Mouse (Mus musculus): ENCODE data around the gene Parp14. TPM values are rescaled to one million over a fixed set of nuclear protein-coding genes. Genes with fewer than 3 reads are reported as not detected.

Gene Parp14
- total and polyA plus RNA-seq, 3 experiments: 2.1 to 6.1 (median 5.5) TPM

GRCm38 (mm10) chr16:35907432-35908201 lies 36.3 kb upstream of the Parp14 start:
- DNase-seq (ENCODE audit: low spot score): no peak
- Histone ChIP-seq H3K27me3 (ENCODE audit: insufficient read depth, low read length) (no peaks in the 10 kb centered on the region), H3K4me1 (ENCODE audit: insufficient read depth, low read depth, low read length) (peaks cover 57% of the 10 kb centered on the region), H3K9me3 (replicated peaks) (peaks cover 11% of the 10 kb centered on the region), H3K4me3 (ENCODE audit: low read depth, low read length) (no peak overlapping the region), H3K36me3 (replicated peaks) (no peaks in the 10 kb centered on the region)
- no peak for TF ChIP-seq TAL1 (conservative IDR thresholded peaks at IDR 0.05; ENCODE audit: low read depth, low read length)
- TF ChIP-seq GATA2 (IDR thresholded peaks at IDR 0.05; ENCODE audit: borderline replicate concordance, low read depth, low read length): no peak
- no peak for TF ChIP-seq GATA1 (IDR thresholded peaks at IDR 0.05; ENCODE audit: borderline replicate concordance, low read length)
- no peak for TF ChIP-seq POLR2AphosphoS5 (IDR thresholded peaks at IDR 0.05; ENCODE audit: insufficient replicate concordance, low read depth, low read length)
- no peak for TF ChIP-seq CTCF (IDR thresholded peaks at IDR 0.05; ENCODE audit: low read depth, low read length)
- ATAC-seq (ENCODE audit: extremely low read depth, insufficient number of reproducible peaks, low FRiP score, poor library complexity, severe bottlenecking): no peak

- ATAC-seq (ENCODE audit: extremely low read depth, insufficient number of reproducible peaks, low FRiP score, poor library complexity, severe bottlenecking): no peak
Observed at GRCm38 (mm10) chr16:35906887-35907286, 35.5 kb upstream of the Parp14 start.

GRCm38 (mm10) chr16:35905819-35906485 lies 34.6 kb upstream of the Parp14 start:
- ATAC-seq (ENCODE audit: extremely low read depth, insufficient number of reproducible peaks, low FRiP score, poor library complexity, severe bottlenecking) (peak; percentile 49; the same call in 1 of the 2 replicates), DNase-seq (ENCODE audit: low spot score) (peak; percentile 34)
- Histone ChIP-seq H3K9me3 (replicated peaks) (peaks cover 12% of the 10 kb centered on the region), H3K36me3 (replicated peaks) (no peaks in the 10 kb centered on the region), H3K4me1 (ENCODE audit: insufficient read depth, low read depth, low read length) (peaks cover 47% of the 10 kb centered on the region), H3K4me3 (ENCODE audit: low read depth, low read length) (peak overlapping the region; percentile 38; the same call in 1 of the 2 replicates), H3K27me3 (ENCODE audit: insufficient read depth, low read length) (no peaks in the 10 kb centered on the region)
- no peak for TF ChIP-seq CTCF (IDR thresholded peaks at IDR 0.05; ENCODE audit: low read depth, low read length)
- no peak for TF ChIP-seq GATA1 (IDR thresholded peaks at IDR 0.05; ENCODE audit: borderline replicate concordance, low read length)
- TF ChIP-seq GATA2 (IDR thresholded peaks at IDR 0.05; ENCODE audit: borderline replicate concordance, low read depth, low read length): no peak
- TF ChIP-seq POLR2AphosphoS5 (IDR thresholded peaks at IDR 0.05; ENCODE audit: insufficient replicate concordance, low read depth, low read length): no peak
- TF ChIP-seq TAL1 (conservative IDR thresholded peaks at IDR 0.05; ENCODE audit: low read depth, low read length): no peak

More at GRCm38 (mm10) chr16:35906887-35907286, 35.5 kb upstream of the Parp14 start:
- H3K27me3 ChIP-seq (ENCODE audit: insufficient read depth, low read length): no peaks in the 10 kb centered on the region
- peaks cover 12% of the 10 kb centered on the region for H3K9me3 ChIP-seq (replicated peaks)
- H3K4me3 ChIP-seq (ENCODE audit: low read depth, low read length): no peak overlapping the region
- H3K36me3 ChIP-seq (replicated peaks): no peaks in the 10 kb centered on the region
- no peak for DNase-seq (ENCODE audit: low spot score)
- no peak for TF ChIP-seq CTCF (IDR thresholded peaks at IDR 0.05; ENCODE audit: low read depth, low read length)
- no peak for TF ChIP-seq POLR2AphosphoS5 (IDR thresholded peaks at IDR 0.05; ENCODE audit: insufficient replicate concordance, low read depth, low read length)
- TF ChIP-seq GATA2 (IDR thresholded peaks at IDR 0.05; ENCODE audit: borderline replicate concordance, low read depth, low read length): no peak
- no peak for TF ChIP-seq TAL1 (conservative IDR thresholded peaks at IDR 0.05; ENCODE audit: low read depth, low read length)
- no peak for TF ChIP-seq GATA1 (IDR thresholded peaks at IDR 0.05; ENCODE audit: borderline replicate concordance, low read length)
- H3K4me1 ChIP-seq (ENCODE audit: insufficient read depth, low read depth, low read length): peaks cover 52% of the 10 kb centered on the region

GRCm38 (mm10) chr16:35905355-35905754 lies 34.0 kb upstream of the Parp14 start:
- ATAC-seq (ENCODE audit: extremely low read depth, insufficient number of reproducible peaks, low FRiP score, poor library complexity, severe bottlenecking) (no peak), DNase-seq (ENCODE audit: low spot score) (no peak)
- TF ChIP-seq POLR2AphosphoS5 (IDR thresholded peaks at IDR 0.05; ENCODE audit: insufficient replicate concordance, low read depth, low read length) (no peak), GATA1 (IDR thresholded peaks at IDR 0.05; ENCODE audit: borderline replicate concordance, low read length) (no peak), CTCF (IDR thresholded peaks at IDR 0.05; ENCODE audit: low read depth, low read length) (no peak), TAL1 (conservative IDR thresholded peaks at IDR 0.05; ENCODE audit: low read depth, low read length) (no peak), GATA2 (IDR thresholded peaks at IDR 0.05; ENCODE audit: borderline replicate concordance, low read depth, low read length) (no peak)
- no peaks in the 10 kb centered on the region for H3K36me3 ChIP-seq (replicated peaks)
- peaks cover 41% of the 10 kb centered on the region for H3K4me1 ChIP-seq (ENCODE audit: insufficient read depth, low read depth, low read length)
- H3K4me3 ChIP-seq (ENCODE audit: low read depth, low read length): no peak overlapping the region; the same call in 1 of the 2 replicates
- no peaks in the 10 kb centered on the region for H3K27me3 ChIP-seq (ENCODE audit: insufficient read depth, low read length)
- peaks cover 12% of the 10 kb centered on the region for H3K9me3 ChIP-seq (replicated peaks)

- TF ChIP-seq GATA2 (IDR thresholded peaks at IDR 0.05; ENCODE audit: borderline replicate concordance, low read depth, low read length) (no peak), GATA1 (IDR thresholded peaks at IDR 0.05; ENCODE audit: borderline replicate concordance, low read length) (no peak), TAL1 (conservative IDR thresholded peaks at IDR 0.05; ENCODE audit: low read depth, low read length) (no peak), CTCF (IDR thresholded peaks at IDR 0.05; ENCODE audit: low read depth, low read length) (no peak), POLR2AphosphoS5 (IDR thresholded peaks at IDR 0.05; ENCODE audit: insufficient replicate concordance, low read depth, low read length) (no peak)
- no peak overlapping the region for H3K4me3 ChIP-seq (ENCODE audit: low read depth, low read length)
- H3K9me3 ChIP-seq (replicated peaks): peaks cover 5% of the 10 kb centered on the region
- H3K4me1 ChIP-seq (ENCODE audit: insufficient read depth, low read depth, low read length): peaks cover 38% of the 10 kb centered on the region
- ATAC-seq (ENCODE audit: extremely low read depth, insufficient number of reproducible peaks, low FRiP score, poor library complexity, severe bottlenecking) (no peak), DNase-seq (ENCODE audit: low spot score) (no peak)
- no peaks in the 10 kb centered on the region for H3K27me3 ChIP-seq (ENCODE audit: insufficient read depth, low read length)
- no peaks in the 10 kb centered on the region for H3K36me3 ChIP-seq (replicated peaks)
Observed at GRCm38 (mm10) chr16:35904121-35904736, 32.9 kb upstream of the Parp14 start.

Measured in G1E (cell line).